Mouse (Mus musculus) liver, postnatal 0 days (tissue): ENCODE results near the gene Med22. TPM values are rescaled to one million over a fixed set of nuclear protein-coding genes. Genes with fewer than 3 reads are reported as not detected.

ENCODE experiments used
- ATAC-seq: fragments of 200-750 bp; cut with Nextera tagmentation; 2 replicates; pipeline ENCODE4 v1.8.0; 2017; ENCODE audit warnings: mild to moderate bottlenecking, moderate library complexity
- DNase-seq: peaks from one replicate; pipeline ENCODE4 v3.0.0-alpha.2; 2016
- H3K27ac ChIP-seq: fragments of 300-500 bp; sonication (generic); 2 replicates; pipeline ENCODE4 v1.5.1; 2014; ENCODE audit warnings: antibody characterized with exemption, moderate library complexity, mild to moderate bottlenecking, low read depth
- H3K27me3 ChIP-seq: fragments of 300-500 bp; sonication (generic); 2 replicates; pipeline ENCODE4 v1.6.1; 2014; ENCODE audit warnings: low read length, control low read depth, mixed read lengths; ENCODE audit not compliant: insufficient read depth
- H3K36me3 ChIP-seq: fragments of 300-500 bp; sonication (generic); replicated peaks from 2 replicates; pipeline ENCODE4 v1.6.1; 2014; ENCODE audit warnings: mild to moderate bottlenecking, control low read depth, low read length, moderate library complexity, mixed read lengths; ENCODE audit not compliant: insufficient read depth
- H3K4me1 ChIP-seq: fragments of 300-500 bp; sonication (generic); 2 replicates; pipeline ENCODE4 v1.6.1; 2014; ENCODE audit warnings: antibody characterized with exemption, mild to moderate bottlenecking, control low read depth; ENCODE audit not compliant: insufficient read depth
- H3K4me2 ChIP-seq: fragments of 300-500 bp; sonication (generic); 2 replicates; pipeline ENCODE4 v1.6.1; 2014; ENCODE audit warnings: low read depth, mild to moderate bottlenecking, low read length, moderate library complexity, mixed read lengths
- H3K4me3 ChIP-seq: fragments of 300-500 bp; sonication (generic); 2 replicates; pipeline ENCODE4 v1.5.1; 2014; ENCODE audit warnings: low read depth, low read length
- H3K9ac ChIP-seq: fragments of 300-500 bp; sonication (generic); replicated peaks from 2 replicates; pipeline ENCODE4 v1.6.1; 2014; ENCODE audit warnings: mild to moderate bottlenecking, moderate library complexity
- H3K9me3 ChIP-seq: fragments of 300-500 bp; sonication (generic); 2 replicates; pipeline ENCODE4 v1.6.1; 2016; ENCODE audit warnings: mild to moderate bottlenecking, control low read depth, low read length, mixed read lengths
- CTCF ChIP-seq: sonication (generic); IDR thresholded peaks from 2 replicates; pipeline ENCODE4 v1.5.1; 2016; ENCODE audit warnings: antibody characterized with exemption, low read depth
- EP300 ChIP-seq: IDR thresholded peaks from 2 replicates; pipeline ENCODE4 v1.6.1; 2016; ENCODE audit warnings: antibody characterized with exemption, low read depth, mild to moderate bottlenecking
- WGBS: fragments of 180-500 bp; shearing (Covaris S2); extraction: QIAGEN DNeasy Blood & Tissue Kit; methylation state at CpG from one replicate; pipeline ENCODE4 v1.1.7; 2014; ENCODE audit not compliant: insufficient replicate concordance; 5-methylcytosine and 5-hydroxymethylcytosine counted together
- polyA plus RNA-seq: library from polyadenylated mRNA; unstranded; fragments of >200 nt; fragmentation: Nextera tagmentation; extraction: Ambion mirVana; gene quantifications from 2 replicates; pipeline ENCODE4 v1.2.1, GENCODE M21; 2015

Gene Med22
- polyA plus RNA-seq, 1 experiment from 2014 or later: 13.2 TPM

DNA sequence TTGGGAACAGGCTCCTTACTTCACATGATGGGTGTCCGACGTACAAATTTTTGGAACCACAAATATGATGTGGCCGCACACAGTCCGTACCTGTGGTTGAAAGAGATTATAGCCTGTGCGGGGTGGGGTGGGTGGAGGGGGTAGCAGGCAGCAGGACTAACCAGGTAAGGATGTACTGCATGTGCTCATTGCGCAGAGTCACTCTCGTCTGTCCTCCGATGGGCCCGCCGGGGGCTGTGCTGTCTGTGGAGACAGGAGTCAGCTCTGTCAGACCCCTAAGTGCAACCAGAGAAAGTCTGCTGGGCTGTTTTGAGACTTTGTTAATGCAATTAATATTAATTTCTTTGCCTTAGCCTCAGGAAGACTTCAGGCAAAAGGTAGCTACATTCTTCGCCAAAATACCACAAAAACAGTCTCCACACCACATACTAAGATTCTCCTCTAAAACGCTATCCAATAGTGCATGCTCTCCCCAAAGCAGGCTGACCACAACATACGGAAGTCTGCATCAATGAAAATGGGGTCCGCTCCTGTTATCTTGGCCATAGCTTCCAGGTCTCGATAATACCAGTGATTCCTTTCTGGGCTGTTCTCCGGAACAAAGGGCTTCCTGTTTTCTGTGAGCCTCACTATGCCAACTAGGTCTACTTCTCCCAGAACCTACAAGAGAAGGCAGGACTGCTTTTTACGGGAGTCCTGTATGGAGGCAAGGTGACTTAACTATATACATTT lies 3.1 kb upstream of the Med22 start:
- 0 out of 2 replicates have a peak overlapping the region, but pooled peaks have one; percentile 16 for H3K27ac ChIP-seq
- H3K4me1 ChIP-seq: peaks cover 42% of the 10 kb centered on the region
- 70% methylated on average over 17 of the region's 17 CpGs for WGBS
- H3K4me3 ChIP-seq: no peak overlapping the region
- no peaks in the 10 kb centered on the region for H3K27me3 ChIP-seq
- 0 out of 2 replicates have a peak overlapping the region, but pooled peaks have one; percentile 13 for H3K4me2 ChIP-seq
- no peaks in the 10 kb centered on the region for H3K9me3 ChIP-seq
- peaks cover 39% of the 10 kb centered on the region for H3K36me3 ChIP-seq
- DNase-seq: no peak
- H3K9ac ChIP-seq: peak overlapping the region; percentile 7; the same call in 1 of the 2 replicates
- TF ChIP-seq CTCF: no peak
- TF ChIP-seq EP300: no peak
- no peak for ATAC-seq

GRCm38 (mm10) chr2:26912253-26912770 lies 1.8 kb upstream of the Med22 start:
- Histone ChIP-seq H3K4me1 (peaks cover 38% of the 10 kb centered on the region), H3K27me3 (no peaks in the 10 kb centered on the region), H3K4me3 (peak overlapping the region; percentile 69), H3K9ac (peak overlapping the region; percentile 97), H3K4me2 (peak overlapping the region; percentile 96), H3K36me3 (peaks cover 41% of the 10 kb centered on the region), H3K9me3 (no peaks in the 10 kb centered on the region), H3K27ac (0 out of 2 replicates have a peak overlapping the region, but pooled peaks have one; percentile 8)
- TF ChIP-seq CTCF (no peak), EP300 (no peak)
- 61% methylated on average over 5 of the region's 5 CpGs for WGBS
- ATAC-seq (no peak), DNase-seq (no peak)

- under 1% methylated on average over 36 of the region's 37 CpGs for WGBS
Observed at GRCm38 (mm10) chr2:26910994-26911765, 703 bp upstream of the Med22 start.

DNA sequence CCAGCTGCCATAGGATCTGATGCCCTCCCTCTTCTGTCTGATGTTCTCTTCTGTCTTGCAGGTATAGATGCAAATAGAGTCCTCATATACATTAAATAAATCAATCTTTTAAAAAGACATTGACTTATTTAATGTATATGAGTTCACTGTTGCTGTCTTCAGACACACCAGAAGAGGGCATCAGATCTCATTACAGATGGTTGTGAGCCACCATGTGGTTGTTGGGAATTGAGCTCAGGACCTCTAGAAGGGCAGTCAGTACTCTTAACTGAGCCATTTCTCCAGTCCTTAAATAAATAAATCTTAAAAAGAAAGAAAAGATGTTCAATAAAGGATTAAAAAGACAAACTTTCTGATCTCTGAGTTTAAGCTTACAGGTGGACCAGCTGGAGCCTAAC lies 1.1 kb downstream of the Med22 start:
- Histone ChIP-seq H3K36me3 (peaks cover 56% of the 10 kb centered on the region), H3K27ac (peak overlapping the region; percentile 95), H3K4me1 (peaks cover 18% of the 10 kb centered on the region), H3K27me3 (no peaks in the 10 kb centered on the region), H3K4me3 (peak overlapping the region; percentile 69), H3K9ac (peak overlapping the region; percentile 79), H3K9me3 (no peaks in the 10 kb centered on the region), H3K4me2 (peak overlapping the region; percentile 75)
- no peak for DNase-seq
- peak; percentile 28; the same call in 1 of the 2 replicates for TF ChIP-seq CTCF
- no peak for TF ChIP-seq EP300
- ATAC-seq: no peak

More at GRCm38 (mm10) chr2:26910994-26911765, 703 bp upstream of the Med22 start:
- no peaks in the 10 kb centered on the region for H3K27me3 ChIP-seq
- peaks cover 31% of the 10 kb centered on the region for H3K4me1 ChIP-seq
- H3K9me3 ChIP-seq: no peaks in the 10 kb centered on the region
- ATAC-seq (peak; percentile 54), DNase-seq (peak; percentile 79)
- peak overlapping the region; percentile 69 for H3K4me3 ChIP-seq
- TF ChIP-seq EP300: no peak
- no peak for TF ChIP-seq CTCF
- peak overlapping the region; percentile 97 for H3K9ac ChIP-seq
- H3K36me3 ChIP-seq: peaks cover 50% of the 10 kb centered on the region
- H3K27ac ChIP-seq: peak overlapping the region; percentile 95
- peak overlapping the region; percentile 96 for H3K4me2 ChIP-seq

DNA sequence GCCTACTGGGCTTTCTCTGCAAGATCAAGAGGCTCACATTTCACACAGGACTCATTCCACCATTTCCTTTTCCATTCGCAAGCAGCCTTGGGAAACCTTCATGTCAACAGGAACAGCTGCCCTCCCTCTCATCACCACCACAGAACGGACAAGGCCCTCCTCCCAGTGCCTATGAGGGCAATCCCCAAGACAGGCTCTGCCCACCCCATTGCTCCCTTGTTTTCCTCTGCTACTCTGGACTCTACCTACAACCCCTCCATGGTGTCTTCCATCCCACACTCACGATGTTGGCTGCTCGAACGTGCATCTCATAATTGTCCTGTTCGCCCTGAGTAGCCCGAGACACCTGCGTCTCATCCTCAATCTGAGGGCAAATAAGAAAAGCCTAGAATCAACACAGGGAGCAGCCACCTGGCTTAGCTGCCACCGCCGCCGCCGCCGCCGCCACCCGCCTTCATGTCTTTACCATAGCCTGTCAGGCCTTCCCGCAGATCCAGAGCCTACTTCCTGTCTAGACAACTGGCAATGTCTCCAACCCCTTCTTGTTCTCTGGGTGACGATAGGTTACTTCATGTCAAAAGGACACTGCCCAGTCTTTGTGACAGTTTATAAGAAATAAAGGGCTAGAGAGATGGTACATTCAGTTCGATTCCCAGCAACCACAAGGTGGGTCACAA lies 1.6 kb downstream of the Med22 start:
- peak overlapping the region; percentile 95; the same call in 1 of the 2 replicates for H3K27ac ChIP-seq
- no peaks in the 10 kb centered on the region for H3K27me3 ChIP-seq
- peak overlapping the region; percentile 79 for H3K9ac ChIP-seq
- peak overlapping the region; percentile 75 for H3K4me2 ChIP-seq
- H3K9me3 ChIP-seq: no peaks in the 10 kb centered on the region
- DNase-seq (no peak), ATAC-seq (no peak)
- WGBS: 70% methylated on average over 18 of the region's 18 CpGs
- H3K4me1 ChIP-seq: peaks cover 20% of the 10 kb centered on the region
- H3K4me3 ChIP-seq: peak overlapping the region; percentile 69
- H3K36me3 ChIP-seq: peaks cover 51% of the 10 kb centered on the region
- no peak for TF ChIP-seq EP300
- no peak for TF ChIP-seq CTCF

GRCm38 (mm10) chr2:26907109-26907508 lies 3.4 kb downstream of the Med22 start:
- peak; percentile 72 for DNase-seq
- Histone ChIP-seq H3K4me1 (peaks cover 25% of the 10 kb centered on the region), H3K27me3 (no peaks in the 10 kb centered on the region), H3K27ac (no peak overlapping the region), H3K4me3 (no peak overlapping the region), H3K9me3 (no peaks in the 10 kb centered on the region), H3K36me3 (peaks cover 34% of the 10 kb centered on the region), H3K4me2 (no peak overlapping the region), H3K9ac (no peak overlapping the region)
- TF ChIP-seq EP300 (no peak), CTCF (peak; percentile 87)
- 51% methylated on average over 4 of the region's 4 CpGs for WGBS
- no peak for ATAC-seq
